Comparison of ENCODE assay signal across 15 mouse cellular contexts in the genomic region with DNA sequence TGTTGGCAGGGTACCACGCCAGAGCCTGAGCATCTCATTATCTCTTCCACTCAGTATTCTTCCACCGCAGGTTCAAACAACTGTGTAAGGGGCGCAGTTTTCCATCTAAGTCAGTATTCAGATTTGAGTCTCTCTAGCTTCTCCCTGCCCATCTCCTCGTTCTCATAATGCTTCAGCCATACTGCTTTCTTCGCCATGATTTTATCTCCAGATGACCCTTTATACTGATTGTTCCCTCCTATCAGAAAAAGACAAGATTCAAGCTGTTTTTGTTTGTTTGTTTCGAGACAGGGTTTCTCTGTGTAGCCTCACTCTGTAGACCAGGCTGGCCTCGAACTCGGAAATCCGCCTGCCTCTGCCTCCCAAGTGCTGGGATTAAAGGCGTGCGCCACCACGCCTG.
DNase-seq lines count a peak whose midpoint lies in the region.
"Had no signal": no experiment of that assay in that cellular context is flagged by ENCODE, and none has a peak within 500 bp of the region (broad histone marks: within the 10 kb centered on the region; RNA-seq: fewer than 3 reads in every experiment).

No protein-coding gene starts in this region.

- peak; percentile 8 for DNase-seq in kidney, postnatal 14 days
- DNase-seq in kidney, postnatal 4 days: no peak
- DNase-seq in R1 (ENCODE audit: low read depth, low spot score): peak; percentile 56
- DNase-seq in mesoderm, embryonic 11.5 days (ENCODE audit: low read depth, low spot score): peak; percentile 15
- DNase-seq in Muller cell, postnatal 12 days (ENCODE audit: inconsistent ontology term): no peak
- no peak for DNase-seq in urinary bladder, postnatal 14 days (ENCODE audit: low spot score)
- DNase-seq: adrenal gland, adult 8-10 months; adrenal gland, postnatal 14 days; adrenal gland, postnatal 36 days; cerebellum, adult 11-12 months; cerebellum, adult 2 months; cerebellum, adult 9-10 months; cerebellum, postnatal 10 days; cerebellum, postnatal 25 days; forebrain, postnatal 0 days had no signal

Comparison
In these comparisons a context has a peak if more than half of its experiments do, and no peak if none do; other contexts are left out.
1. DNase-seq: peak in kidney, postnatal 14 days (single experiment), R1 (single experiment) and mesoderm, embryonic 11.5 days (single experiment); none in kidney, postnatal 4 days (0 of 2), Muller cell, postnatal 12 days (single experiment) and urinary bladder, postnatal 14 days (single experiment).